Mouse (Mus musculus): Measurements from ENCODE around the gene Nnat. TPM values are rescaled to one million over a fixed set of nuclear protein-coding genes. Genes with fewer than 3 reads are reported as not detected.
"Not testable (repeated sequence)": the region's sequence is repeated elsewhere in the genome, so short reads cannot be mapped to it uniquely, and the experiment has no call there.

Nnat gene
- total RNA-seq, 2 experiments from 2014 or later = 8.9 to 13.2 TPM

GRCm38 (mm10) chr2:157552158-157552886, 7.6 kb upstream of the Nnat start:
- DNase-seq = no peak

GRCm38 (mm10) chr2:157556074-157556698, 3.7 kb upstream of the Nnat start:
- DNase-seq = no peak

DNA sequence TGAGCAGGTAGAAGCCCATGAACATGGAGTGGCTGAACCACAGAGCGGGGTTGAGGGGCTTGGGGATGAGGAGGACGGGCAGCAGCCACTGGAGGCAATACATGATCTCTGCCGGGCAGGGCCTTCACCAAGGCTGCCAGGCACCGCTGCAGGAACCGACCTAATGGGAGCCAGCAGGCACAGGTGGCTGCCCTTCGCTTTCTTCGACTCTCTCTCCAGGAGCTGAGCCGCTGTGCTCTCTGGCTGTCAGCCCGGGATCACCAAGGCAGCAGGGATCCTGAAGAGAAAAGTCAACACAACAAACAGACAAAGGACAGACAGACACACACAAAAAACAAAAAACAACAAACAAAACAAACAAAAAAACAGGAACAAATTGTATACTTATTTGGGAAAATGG, 1.8 kb upstream of the Nnat start:
- no peak for DNase-seq

GRCm38 (mm10) chr2:157558520-157558919, 1.4 kb upstream of the Nnat start:
- no peak for DNase-seq

DNA sequence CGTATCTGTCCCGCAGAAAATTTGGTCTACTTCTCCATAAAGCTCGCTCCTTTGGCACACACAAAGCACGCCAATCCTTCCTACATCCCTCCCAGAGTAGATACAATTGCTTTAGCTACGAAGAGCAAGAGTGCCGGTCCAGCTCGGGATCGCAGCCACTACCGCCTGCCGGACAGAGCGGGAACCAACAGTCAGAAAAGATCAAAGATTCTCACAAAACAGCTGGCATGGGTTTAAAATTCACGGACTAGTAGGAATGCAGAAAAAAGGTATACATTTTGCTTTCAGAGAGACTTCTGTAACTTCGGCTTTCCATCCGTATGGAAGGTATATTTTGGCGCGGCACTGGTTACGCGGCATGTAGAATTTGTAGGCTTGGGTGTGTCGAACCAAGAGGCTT, 438 bp upstream of the Nnat start:
- no peak for DNase-seq

- DNase-seq = no peak
These were observed 424 bp downstream of the Nnat start for GRCm38 (mm10) chr2:157560302-157560701.

DNA sequence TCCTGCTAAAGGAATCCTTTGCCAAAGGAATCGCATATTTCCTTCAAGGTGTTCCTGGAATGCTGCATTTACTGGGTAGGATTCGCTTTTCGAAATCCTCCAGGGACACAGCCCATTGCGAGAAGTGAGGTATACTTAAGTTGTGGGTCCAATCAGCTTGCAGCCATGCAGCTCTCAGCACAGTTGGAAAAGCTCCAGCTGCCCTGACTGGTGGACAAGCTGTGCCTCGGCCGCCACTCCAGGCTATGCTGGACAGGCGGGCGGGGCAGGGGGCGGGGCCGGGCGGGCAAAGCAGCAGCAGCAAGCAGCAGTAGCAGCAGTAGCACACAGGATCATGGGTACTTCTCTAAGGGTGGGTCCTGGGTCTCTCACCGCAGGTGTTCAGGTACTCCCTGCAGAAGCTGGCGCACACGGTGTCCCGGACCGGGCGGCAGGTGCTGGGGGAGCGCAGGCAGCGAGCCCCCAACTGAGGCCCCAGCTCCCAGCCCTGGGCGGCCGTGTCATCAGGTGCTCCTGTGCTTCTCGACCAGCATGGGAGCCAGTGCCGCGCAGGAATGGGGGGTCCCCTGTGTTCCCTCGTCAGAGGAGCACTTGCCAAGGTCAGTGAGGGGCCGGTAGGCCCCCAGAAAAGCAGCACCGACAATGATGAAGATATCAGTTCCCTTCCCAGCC, 1.4 kb downstream of the Nnat start:
- peak; percentile 92 for DNase-seq

DNA sequence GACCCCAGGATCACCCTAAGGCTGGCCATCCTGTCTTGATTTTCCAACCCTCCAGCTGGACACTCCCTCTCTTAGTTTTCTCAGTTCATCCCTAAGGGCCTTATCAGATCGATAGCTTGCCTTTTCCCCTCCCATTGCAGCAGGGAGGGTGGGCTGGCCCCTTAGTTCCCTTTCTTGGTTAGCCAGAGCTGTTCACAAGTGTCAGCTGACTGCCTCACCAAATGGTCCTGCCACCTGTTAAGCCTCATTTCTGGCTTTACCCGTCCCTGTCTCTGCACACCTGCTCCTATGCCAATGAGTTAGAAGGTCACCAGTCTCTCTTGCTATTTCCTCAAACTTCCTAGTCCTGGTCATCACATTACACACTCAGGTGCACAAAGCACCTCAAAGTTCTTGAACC, 3.2 kb downstream of the Nnat start:
- no peak for DNase-seq

DNA sequence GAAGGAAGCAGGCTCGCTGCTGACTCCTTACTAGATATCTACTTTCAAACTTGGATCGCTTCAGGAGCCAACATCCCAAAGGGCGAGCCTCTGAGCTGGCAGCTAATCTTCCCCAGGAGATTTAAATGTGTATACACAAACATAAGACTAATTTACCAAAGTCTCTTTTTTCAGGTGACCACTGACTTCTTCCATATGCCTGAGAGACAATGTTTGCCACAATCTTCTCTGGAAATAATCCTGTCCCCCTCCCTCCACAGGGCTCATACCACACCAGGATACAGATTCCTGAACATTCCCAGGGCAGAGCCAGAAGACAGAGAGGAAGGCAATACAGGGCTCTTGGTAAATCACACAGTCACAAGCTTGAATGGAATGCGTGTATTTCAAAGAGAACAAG, 4.8 kb downstream of the Nnat start:
- no peak for DNase-seq

DNA sequence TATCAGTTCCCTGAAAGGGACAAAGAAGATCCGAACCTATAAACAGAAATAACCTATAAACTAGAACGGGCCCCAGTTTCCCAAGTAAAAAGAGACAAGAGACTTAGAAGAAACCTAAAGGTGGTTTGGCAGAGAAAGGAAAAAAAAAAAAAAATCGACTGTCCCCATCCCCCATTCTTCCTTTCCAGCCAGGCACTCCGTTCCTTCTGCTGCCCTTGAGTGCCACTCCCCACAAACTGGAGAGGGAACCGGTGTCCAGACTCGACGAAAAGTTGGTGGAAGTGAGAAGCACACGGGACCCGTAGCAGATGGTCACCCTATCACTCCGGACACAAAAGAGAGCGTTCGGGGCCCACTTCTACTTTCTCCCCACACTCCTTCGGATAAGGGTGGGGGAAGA, 5.6 kb downstream of the Nnat start:
- DNase-seq = no peak

- DNase-seq = no peak
These were observed 6.0 kb downstream of the Nnat start for GRCm38 (mm10) chr2:157565898-157566259.

- DNase-seq = peak; percentile 85
These were observed 6.5 kb downstream of the Nnat start for GRCm38 (mm10) chr2:157566260-157566952.

- DNase-seq = no peak
These were observed 7.5 kb downstream of the Nnat start for GRCm38 (mm10) chr2:157567235-157567961.

DNA sequence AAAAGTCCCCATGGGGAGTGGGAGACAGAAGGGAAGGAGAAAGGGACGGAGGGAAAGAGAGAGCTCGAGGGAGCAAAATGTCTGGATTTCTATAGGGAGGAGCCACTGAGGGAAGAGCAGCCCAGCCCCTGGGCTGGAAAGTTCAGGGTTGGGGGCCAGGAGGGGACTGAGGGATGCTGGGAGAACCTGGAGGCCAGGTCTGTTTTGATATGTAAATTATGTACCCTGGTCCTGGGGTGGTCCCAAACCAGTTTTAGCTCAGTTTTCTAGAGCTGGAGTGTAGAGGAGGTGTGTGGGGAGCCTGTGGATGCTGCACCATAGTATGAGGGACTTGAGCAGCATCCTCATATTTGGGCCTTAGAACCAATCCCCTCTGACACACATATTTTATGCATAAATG, 9.0 kb downstream of the Nnat start:
- no peak for DNase-seq

DNA sequence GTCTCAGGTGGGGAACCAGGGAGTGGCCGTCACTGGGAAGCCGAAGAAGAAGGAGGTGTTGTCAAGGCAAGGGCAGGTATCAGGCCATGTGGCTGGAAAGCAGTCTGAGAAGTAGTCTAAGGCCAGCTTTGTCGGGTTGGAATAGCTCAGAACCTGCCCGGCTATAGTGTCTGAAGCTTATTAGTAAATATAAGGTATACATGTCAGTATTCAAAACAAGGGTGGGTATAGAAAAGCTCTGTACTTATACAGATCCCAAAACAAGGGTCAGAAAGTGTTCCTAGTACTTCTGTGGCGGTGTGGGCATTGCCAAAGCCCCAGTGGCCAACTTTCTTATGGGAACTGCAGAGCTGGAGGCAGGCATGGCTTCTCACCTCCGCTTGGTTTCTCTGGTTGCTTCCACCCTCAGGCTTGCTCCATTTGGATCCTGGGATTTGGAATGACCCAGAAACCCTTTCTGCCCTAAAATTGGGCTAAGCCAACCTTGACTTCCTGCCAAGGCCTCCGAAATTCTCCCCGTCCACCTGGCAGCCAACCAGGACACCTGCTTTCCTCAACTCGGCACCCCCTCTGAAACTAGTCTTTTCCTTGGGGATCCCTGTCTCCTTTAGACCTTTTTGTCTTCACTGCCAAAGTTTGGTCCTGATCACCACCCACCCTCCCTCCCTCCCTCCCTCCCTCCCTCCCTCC, 10.1 kb downstream of the Nnat start:
- no peak for DNase-seq

DNA sequence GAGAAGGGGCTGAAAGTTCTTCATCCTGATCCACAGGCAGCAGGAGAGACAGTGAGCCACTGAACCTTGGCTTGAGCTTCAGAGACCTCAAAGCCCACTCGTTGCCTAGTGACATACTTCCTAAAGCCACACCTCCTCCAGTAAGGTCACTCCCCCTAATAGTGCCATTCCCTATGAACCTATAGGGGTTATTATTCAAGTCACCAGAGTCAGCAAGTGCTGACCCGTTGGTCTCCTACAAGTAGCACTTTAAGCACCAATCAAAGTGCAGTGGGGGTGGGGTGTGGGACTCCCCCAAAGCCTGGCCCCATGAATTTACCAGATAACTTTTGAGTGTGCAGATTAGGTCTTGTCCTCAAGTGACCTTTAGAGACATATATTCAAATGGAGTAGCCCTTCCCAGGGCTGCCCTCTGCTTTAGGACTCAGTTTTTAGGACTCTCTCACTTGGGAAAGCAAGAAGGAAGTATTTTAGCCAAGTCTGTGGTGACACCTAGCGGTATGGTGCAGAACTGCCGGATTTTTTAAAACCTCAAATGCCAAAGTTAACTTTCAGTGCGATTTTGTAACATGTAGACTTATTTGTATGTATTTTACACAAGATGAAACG, 11.4 kb downstream of the Nnat start, which contains the start of gene Blcap:
Gene Blcap (minus strand): TSS at position 51 of the 609 bp plus-strand sequence.
- DNase-seq = peak; percentile 69

- no peak for DNase-seq
These were observed 12.9 kb downstream of the Nnat start for GRCm38 (mm10) chr2:157572786-157573185.

DNA sequence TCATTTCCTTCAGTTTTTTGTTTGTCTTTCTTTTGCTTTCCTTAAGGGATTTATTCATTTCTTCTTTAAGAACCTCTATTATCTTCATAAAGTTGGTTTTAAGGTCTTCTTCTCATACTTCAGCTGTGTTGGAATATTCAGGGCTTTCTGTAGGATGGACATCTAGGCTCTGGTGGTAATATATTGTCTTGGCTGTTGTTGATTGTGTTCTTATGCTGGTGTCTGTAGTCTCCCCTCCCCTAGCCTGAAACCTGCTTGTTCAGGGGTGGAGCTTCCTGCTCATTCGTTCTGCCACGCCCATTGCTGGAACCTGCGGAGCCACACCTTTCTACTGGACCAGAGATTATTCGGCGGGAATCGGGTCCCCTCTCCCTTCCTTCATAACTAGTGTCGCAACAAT, 25.5 kb downstream of the Nnat start:
- DNase-seq = not testable (repeated sequence)

GRCm38 (mm10) chr2:157596876-157597566, 37.1 kb downstream of the Nnat start:
- no peak for DNase-seq

- DNase-seq = peak; percentile 39
These were observed 41.6 kb downstream of the Nnat start for GRCm38 (mm10) chr2:157601435-157601839.
